Mouse (Mus musculus) lung, adult 2 months (tissue): ENCODE results near the gene Phkg2.

Source experiments
- CTCF ChIP-seq: fragments of 200-500 bp; IDR thresholded peaks from 2 replicates; pipeline ENCODE4 v1.5.1; 2011; ENCODE audit warnings: mild to moderate bottlenecking, low read length, control low read depth; ENCODE audit not compliant: insufficient read depth
- POLR2A ChIP-seq: fragments of 200-500 bp; IDR thresholded peaks from 2 replicates; pipeline ENCODE4 v1.6.1; 2011; ENCODE audit warnings: low read depth, mild to moderate bottlenecking, control low read depth, low read length, borderline replicate concordance; ENCODE audit errors: extremely low read depth

GRCm38 (mm10) chr7:127614091-127614490 is 41.0 kb downstream of the Phkg2 start:
- no peak for TF ChIP-seq CTCF
- TF ChIP-seq POLR2A: no peak
